Mouse (Mus musculus): ENCODE measurements around the gene Sh3pxd2a.

DNA sequence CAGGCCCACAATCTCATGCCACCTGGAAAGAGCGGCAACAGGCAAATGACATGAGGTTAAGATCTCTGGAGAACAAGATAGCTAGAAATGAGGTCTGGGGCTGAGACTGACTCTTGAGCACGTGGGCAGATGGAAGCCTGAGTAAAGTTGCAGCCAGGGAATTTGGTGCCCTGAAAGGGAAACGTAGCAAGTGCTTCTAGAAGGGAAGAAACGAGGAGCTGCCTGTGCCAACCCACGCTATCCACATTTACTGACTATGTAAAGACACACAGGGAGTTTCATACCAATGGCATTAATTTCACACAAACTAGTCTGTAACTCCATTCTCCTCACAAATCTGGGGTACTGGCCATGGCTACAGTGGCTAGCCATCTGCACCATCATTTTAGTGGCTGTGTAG lies 35.6 kb upstream of the Sh3pxd2a start:
- TF ChIP-seq CTCF (conservative IDR thresholded peaks at IDR 0.05; ENCODE audit: insufficient read depth, insufficient read length, low read depth, low read length) (no peak), POLR2A (IDR thresholded peaks at IDR 0.05; ENCODE audit: low read depth, low read length) (no peak)
